Mouse (Mus musculus) spleen, adult 2 months (tissue): ENCODE results near the gene Gm128. TPM values are rescaled to one million over a fixed set of nuclear protein-coding genes. Genes with fewer than 3 reads are reported as not detected.
A peak's percentile ranks its signal among the peaks of the same experiment; 100 is the strongest.

Source experiments
- DNase-seq, 2 experiments: peaks; one replicate each; pipeline versions ENCODE4 v3.0.0 to v3.0.0-alpha.2; 2012 to 2021; ENCODE audit warnings: low spot score in 2 of 2, low read depth in 1 of 2
- H3K27ac ChIP-seq: fragments of 200-500 bp; 2 replicates; pipeline ENCODE4 v1.5.1; 2012; ENCODE audit warnings: low read length, inconsistent platforms; ENCODE audit not compliant: insufficient read depth
- H3K27me3 ChIP-seq: fragments of 200-500 bp; 2 replicates; pipeline ENCODE4 v1.6.1; 2012; ENCODE audit warnings: mild to moderate bottlenecking, moderate library complexity, low read length, inconsistent platforms; ENCODE audit not compliant: control insufficient read depth, insufficient read depth
- H3K36me3 ChIP-seq: fragments of 200-500 bp; 2 replicates; pipeline ENCODE4 v1.6.1; 2012; ENCODE audit warnings: mild to moderate bottlenecking, low read length, inconsistent platforms; ENCODE audit not compliant: control insufficient read depth, insufficient read depth
- H3K4me1 ChIP-seq: fragments of 200-500 bp; 2 replicates; pipeline ENCODE4 v1.6.1; 2011; ENCODE audit warnings: inconsistent platforms; ENCODE audit not compliant: control insufficient read depth, insufficient read depth, insufficient read length
- H3K4me3 ChIP-seq: fragments of 200-500 bp; 2 replicates; pipeline ENCODE4 v1.5.1; 2011; ENCODE audit warnings: mild to moderate bottlenecking, inconsistent platforms; ENCODE audit not compliant: insufficient read depth, insufficient read length; ENCODE audit errors: extremely low read depth
- CTCF ChIP-seq: fragments of 200-500 bp; IDR thresholded peaks from 2 replicates; pipeline ENCODE4 v1.5.1; 2011; ENCODE audit warnings: mild to moderate bottlenecking, inconsistent platforms; ENCODE audit not compliant: insufficient read depth, insufficient read length, insufficient replicate concordance; ENCODE audit errors: extremely low read depth
- POLR2A ChIP-seq: fragments of 200-500 bp; IDR thresholded peaks from 2 replicates; pipeline ENCODE4 v1.6.1; 2011; ENCODE audit warnings: low read depth, low read length, inconsistent platforms
- WGBS: fragments of 180-500 bp; shearing (Covaris S2); methylation state at CpG from one replicate; pipeline ENCODE4 v1.1.7; 2018; 5-methylcytosine and 5-hydroxymethylcytosine counted together
- polyA plus RNA-seq: library from polyadenylated mRNA; depleted of rRNA; stranded (reverse); fragments of >200 nt; gene quantifications from 2 replicates; pipeline ENCODE4 v1.2.3, GENCODE M21; 2012

The Gm128 gene
- polyA plus RNA-seq, 1 experiment: 0.18 TPM

DNA sequence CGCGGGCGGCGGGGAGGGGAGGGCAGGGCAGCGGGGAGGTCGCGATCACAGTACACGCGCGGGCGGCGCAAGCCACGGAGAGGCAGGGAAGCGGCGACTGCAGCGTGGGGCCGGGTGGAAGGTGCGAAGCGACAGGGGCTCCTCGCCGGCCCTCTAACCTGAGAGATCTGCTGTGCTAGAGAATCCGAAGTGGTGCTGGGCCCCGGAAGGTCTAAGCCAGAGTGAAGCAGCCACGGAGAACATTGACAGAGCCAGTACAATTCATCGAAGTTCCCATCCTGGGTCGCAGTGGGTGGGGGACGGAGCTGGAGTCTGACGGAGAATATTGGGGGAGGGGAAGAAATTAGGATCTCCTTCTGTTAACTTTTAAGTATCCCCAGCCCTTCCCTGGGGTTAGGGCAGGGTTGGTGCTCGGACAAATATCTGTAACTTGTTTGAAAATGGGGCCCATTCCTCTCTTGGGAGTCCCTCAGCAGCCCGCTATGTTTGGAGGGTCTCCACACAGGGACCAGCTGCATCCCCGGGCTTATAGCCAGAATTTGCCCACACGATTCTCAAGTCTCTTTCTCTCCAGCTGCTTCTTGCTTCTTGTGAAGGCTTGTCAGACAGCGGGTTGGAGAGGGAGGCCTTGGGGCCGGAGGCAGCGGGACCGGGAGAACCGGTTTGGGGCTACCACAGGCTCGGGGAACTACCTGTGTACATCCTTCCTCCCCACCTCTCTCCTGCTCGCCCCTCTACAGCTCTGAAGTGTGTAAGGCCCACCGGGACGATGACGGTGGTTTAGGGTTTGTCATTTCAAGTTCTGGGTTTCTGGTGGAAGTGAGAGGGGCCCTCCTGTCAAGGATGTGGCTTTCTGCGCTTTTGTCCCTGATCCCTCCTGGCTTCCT, 12.3 kb downstream of the Gm128 start:
- no peak; the same call in 1 of the 2 replicates for TF ChIP-seq POLR2A
- TF ChIP-seq CTCF: no peak
- Histone ChIP-seq H3K27me3 (no peaks in the 10 kb centered on the region), H3K36me3 (peaks cover 23% of the 10 kb centered on the region), H3K27ac (peak overlapping the region; percentile 93), H3K4me3 (peak overlapping the region; percentile 80), H3K4me1 (peaks cover 15% of the 10 kb centered on the region)
- DNase-seq: peak in 1 of 2 experiments; percentile 25
- under 1% methylated on average over 43 of the region's 43 CpGs for WGBS

DNA sequence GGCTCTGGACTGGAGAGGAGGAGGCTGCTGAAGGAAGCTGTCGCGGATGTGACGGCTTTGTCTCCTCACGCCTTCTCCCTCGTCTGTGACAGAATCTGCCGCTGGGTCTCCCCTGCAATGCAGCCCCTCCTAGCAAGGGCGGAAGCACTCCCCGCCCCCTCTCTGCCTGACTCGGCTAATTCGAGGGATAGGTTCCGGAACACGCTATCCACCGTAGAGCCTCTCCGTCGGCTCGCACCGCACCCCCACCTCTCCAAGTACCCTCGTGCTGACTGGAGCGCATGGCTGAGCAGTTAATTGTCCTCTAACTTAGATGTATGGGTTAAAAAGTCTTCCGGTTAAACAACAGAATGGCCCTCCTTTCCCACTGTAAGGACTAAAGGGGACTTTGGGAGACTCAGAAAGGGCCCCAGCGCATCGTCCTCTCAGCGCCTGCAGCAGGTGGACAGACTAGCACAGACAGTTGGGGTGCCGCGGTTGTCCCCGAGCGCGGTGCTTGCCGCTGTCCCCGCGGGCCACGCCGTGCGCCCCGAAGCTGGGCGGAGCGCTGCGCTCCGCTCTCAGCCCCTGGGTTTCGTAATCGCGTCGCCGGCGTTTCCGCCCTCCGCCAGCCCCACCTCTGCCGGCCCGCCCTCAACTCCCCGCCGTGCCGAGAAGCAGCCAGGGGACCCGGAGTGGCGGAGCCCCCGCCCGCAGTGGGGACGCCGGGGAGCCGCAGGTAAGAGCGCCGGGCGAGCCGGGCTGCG, 13.1 kb downstream of the Gm128 start, which contains the start of gene Cdc42se1:
Cdc42se1 (plus strand) TSS at position 585 of the 746 bp plus-strand sequence.
- WGBS: 1% methylated on average over 64 of the region's 64 CpGs
- peak; percentile 59 to 89 for DNase-seq
- Histone ChIP-seq H3K36me3 (peaks cover 16% of the 10 kb centered on the region), H3K4me3 (peak within 1 kb of the TSS; percentile 80), H3K4me1 (peaks cover 15% of the 10 kb centered on the region), H3K27ac (peak within 1 kb of the TSS; percentile 97), H3K27me3 (no peaks in the 10 kb centered on the region)
- TF ChIP-seq POLR2A (peak; percentile 95), CTCF (no peak)

DNA sequence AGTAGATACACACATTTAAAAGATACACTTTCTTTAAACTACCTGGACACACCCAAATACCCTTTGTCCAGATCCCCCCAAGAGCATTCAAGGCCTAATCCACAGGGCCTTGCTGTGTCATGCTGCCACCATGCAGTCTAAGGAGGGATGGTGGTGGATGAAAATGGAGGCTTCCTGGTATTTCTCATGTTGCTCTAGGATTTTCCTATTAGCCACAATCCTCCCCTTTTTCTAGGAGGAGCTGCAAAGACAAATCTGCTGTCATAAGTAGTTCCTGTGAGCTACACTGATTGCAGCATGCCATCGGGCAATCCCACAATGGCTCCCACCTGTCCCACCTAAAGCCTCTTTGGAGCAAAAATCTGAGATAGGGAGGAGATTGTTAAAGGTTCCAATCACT, 14.2 kb downstream of the Gm128 start:
- no peak for DNase-seq
- Histone ChIP-seq H3K4me1 (peaks cover 8% of the 10 kb centered on the region; the same call in 1 of the 2 replicates), H3K36me3 (peaks cover 7% of the 10 kb centered on the region), H3K27me3 (no peaks in the 10 kb centered on the region), H3K27ac (no peak overlapping the region), H3K4me3 (no peak overlapping the region)
- WGBS: 52% methylated on average over 1 of the region's 1 CpGs
- TF ChIP-seq CTCF (no peak), POLR2A (no peak)

DNA sequence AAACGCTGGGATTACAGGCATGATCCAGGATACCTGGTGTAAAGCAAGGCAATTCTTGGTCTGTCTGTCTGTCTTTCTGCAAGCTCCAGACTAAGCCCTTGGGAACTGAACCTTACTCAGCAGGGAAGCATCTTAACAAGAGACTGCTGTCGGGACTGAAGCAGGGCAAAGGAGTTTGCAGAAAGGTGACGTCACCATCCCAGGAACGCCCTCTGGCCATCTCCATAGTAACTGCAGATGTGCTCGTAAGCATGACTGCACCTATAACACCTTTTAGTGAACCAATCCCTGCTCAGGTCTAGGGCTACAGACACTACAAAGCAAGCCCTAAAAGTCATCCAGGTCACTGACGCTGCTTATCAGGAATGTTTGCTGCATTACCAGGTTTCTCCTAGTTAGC, 17.1 kb downstream of the Gm128 start:
- no peak for TF ChIP-seq POLR2A
- no peak for TF ChIP-seq CTCF
- Histone ChIP-seq H3K36me3 (peaks cover 4% of the 10 kb centered on the region), H3K27me3 (no peaks in the 10 kb centered on the region), H3K4me1 (no peaks in the 10 kb centered on the region), H3K27ac (no peak overlapping the region), H3K4me3 (no peak overlapping the region)
- DNase-seq: no peak
- 85% methylated on average over 6 of the region's 6 CpGs for WGBS

DNA sequence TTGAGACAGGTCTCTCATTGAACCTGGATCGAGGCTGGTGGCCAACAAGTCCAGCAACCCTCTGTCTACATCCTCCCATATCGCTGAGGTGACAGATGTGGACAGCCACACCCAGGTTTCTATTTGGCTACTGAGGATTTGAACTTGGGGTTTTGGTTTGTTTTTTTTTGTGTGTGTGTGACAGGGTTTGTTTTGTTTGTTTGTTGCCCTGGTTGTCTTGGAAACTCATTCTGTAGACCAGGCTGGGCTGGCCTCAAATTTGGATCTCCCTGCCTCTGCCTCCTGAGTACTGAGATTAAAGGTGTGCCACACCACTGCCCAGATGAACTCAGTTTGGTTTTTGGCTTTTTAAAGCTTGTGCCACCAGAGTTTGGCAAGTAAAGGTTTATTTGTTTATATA, 18.4 kb downstream of the Gm128 start:
- DNase-seq: no peak
- no peaks in the 10 kb centered on the region for H3K27me3 ChIP-seq
- WGBS: 84% methylated on average over 2 of the region's 2 CpGs

DNA sequence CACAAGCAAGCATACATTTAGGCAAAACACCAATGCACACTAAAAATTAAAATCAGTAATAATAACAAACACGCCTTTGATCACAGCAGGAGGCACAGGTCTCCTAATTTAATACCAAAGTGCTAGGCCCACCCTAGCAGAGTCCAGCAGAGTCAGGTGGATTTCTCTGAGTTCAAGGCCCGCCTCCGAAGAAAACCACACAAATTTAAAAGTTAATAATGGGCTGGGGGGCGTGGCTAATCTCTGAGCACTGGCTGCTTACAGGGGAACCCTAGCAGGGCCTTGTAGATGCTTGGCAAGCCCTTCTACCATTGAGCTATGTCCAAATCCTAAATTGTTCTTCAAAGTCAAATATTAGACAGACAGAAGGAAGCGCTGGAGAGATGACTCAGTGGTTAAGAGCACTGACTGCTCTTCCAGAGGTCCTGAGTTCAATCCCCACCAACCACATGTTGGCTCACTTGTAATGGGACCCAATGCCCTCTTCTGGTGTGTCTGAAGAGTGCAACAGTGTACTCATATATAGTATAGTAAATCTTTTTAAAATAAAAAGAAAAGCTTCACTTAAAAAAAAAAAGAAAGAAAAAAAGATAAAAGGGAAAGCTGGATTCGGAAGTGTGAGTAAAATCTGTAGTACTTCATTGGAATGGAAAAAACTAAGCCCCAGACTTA, 22.8 kb downstream of the Gm128 start:
- no peaks in the 10 kb centered on the region for H3K4me1 ChIP-seq
- DNase-seq: no peak
- peaks cover 11% of the 10 kb centered on the region for H3K36me3 ChIP-seq
- no peaks in the 10 kb centered on the region for H3K27me3 ChIP-seq
- 0 out of 2 replicates have a peak overlapping the region, but pooled peaks have one; percentile 14 for H3K4me3 ChIP-seq
- no peak for TF ChIP-seq POLR2A
- TF ChIP-seq CTCF: no peak
- 60% methylated on average over 6 of the region's 6 CpGs for WGBS
- peak overlapping the region; percentile 100 for H3K27ac ChIP-seq

More for the DNA sequence above, 18.4 kb downstream of the Gm128 start:
- Histone ChIP-seq H3K4me1 (no peaks in the 10 kb centered on the region), H3K36me3 (peaks cover 4% of the 10 kb centered on the region), H3K4me3 (no peak overlapping the region), H3K27ac (no peak overlapping the region)
- TF ChIP-seq POLR2A: no peak
- no peak for TF ChIP-seq CTCF
